Mouse (Mus musculus) lung, adult 2 months (tissue): ENCODE results near the gene Prss35. TPM values are rescaled to one million over a fixed set of nuclear protein-coding genes. Genes with fewer than 3 reads are reported as not detected.

Experiments used
- DNase-seq: peaks from one replicate; pipeline ENCODE4 v3.0.0; 2022
- H3K4me1 ChIP-seq: fragments of 200-500 bp; 2 replicates; pipeline ENCODE4 v1.6.1; 2011; ENCODE audit warnings: low read length; ENCODE audit not compliant: control insufficient read depth, insufficient read depth
- H3K4me3 ChIP-seq: fragments of 200-500 bp; replicated peaks from 2 replicates; pipeline ENCODE3; 2011; ENCODE audit warnings: low read depth, mild to moderate bottlenecking, control low read depth, low read length; ENCODE audit errors: extremely low read depth
- CTCF ChIP-seq: fragments of 200-500 bp; IDR thresholded peaks from 2 replicates; pipeline ENCODE4 v1.5.1; 2011; ENCODE audit warnings: mild to moderate bottlenecking, low read length, control low read depth; ENCODE audit not compliant: insufficient read depth
- POLR2A ChIP-seq: fragments of 200-500 bp; IDR thresholded peaks from 2 replicates; pipeline ENCODE4 v1.6.1; 2011; ENCODE audit warnings: low read depth, mild to moderate bottlenecking, control low read depth, low read length, borderline replicate concordance; ENCODE audit errors: extremely low read depth
- WGBS: fragments of 180-500 bp; shearing (Covaris S2); methylation state at CpG from one replicate; pipeline ENCODE4 v1.1.7; 2018; 5-methylcytosine and 5-hydroxymethylcytosine counted together
- polyA plus RNA-seq: library from polyadenylated mRNA; depleted of rRNA; stranded (reverse); fragments of >200 nt; gene quantifications from 2 replicates; pipeline ENCODE4 v1.2.3, GENCODE M21; 2012; rRNA removed

Gene Prss35
- polyA plus RNA-seq, 1 experiment: 1.0 TPM

GRCm38 (mm10) chr9:86791927-86792326 is 48.5 kb downstream of the Prss35 start:
- 58% methylated on average over 7 of the region's 7 CpGs for WGBS
- TF ChIP-seq CTCF: no peak
- no peak for TF ChIP-seq POLR2A
- no peak overlapping the region for H3K4me3 ChIP-seq
- DNase-seq: no peak
- no peaks in the 10 kb centered on the region for H3K4me1 ChIP-seq

GRCm38 (mm10) chr9:86795236-86795635 is 51.8 kb downstream of the Prss35 start:
- no peaks in the 10 kb centered on the region for H3K4me1 ChIP-seq
- no peak overlapping the region for H3K4me3 ChIP-seq
- no peak for DNase-seq
- WGBS: 62% methylated on average over 3 of the region's 3 CpGs
- TF ChIP-seq POLR2A: no peak
- no peak for TF ChIP-seq CTCF

- Histone ChIP-seq H3K4me3 (no peak overlapping the region), H3K4me1 (no peaks in the 10 kb centered on the region)
- WGBS: 84% methylated on average over 4 of the region's 4 CpGs
- no peak for DNase-seq
- TF ChIP-seq POLR2A (no peak), CTCF (no peak)
These were observed 54.1 kb downstream of the Prss35 start for GRCm38 (mm10) chr9:86797553-86797952.

- no peaks in the 10 kb centered on the region for H3K4me1 ChIP-seq
- TF ChIP-seq CTCF (no peak), POLR2A (no peak)
- DNase-seq: no peak
- 87% methylated on average over 5 of the region's 5 CpGs for WGBS
- H3K4me3 ChIP-seq: no peak overlapping the region
These were observed 54.7 kb downstream of the Prss35 start for GRCm38 (mm10) chr9:86798129-86798528.

DNA sequence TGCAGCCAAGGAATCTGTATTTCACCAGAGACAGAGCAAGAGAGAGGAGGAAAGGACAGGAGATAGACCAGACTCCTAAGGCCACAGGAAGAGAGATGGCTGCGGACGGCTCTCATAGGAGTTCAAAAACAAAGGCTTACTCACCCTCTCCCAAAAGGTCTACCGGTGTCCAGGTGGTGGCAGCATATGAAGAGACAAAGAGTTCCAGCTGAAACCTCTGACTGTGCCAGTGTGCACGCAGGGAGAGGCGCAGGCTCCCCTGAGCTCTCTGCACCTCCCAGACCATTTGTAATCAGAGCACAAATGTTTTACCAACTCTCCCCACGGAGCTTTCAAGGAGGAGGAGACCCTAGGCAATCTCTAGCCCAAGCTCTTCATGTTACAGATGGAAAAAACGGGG is 55.2 kb downstream of the Prss35 start:
- Histone ChIP-seq H3K4me3 (no peak overlapping the region), H3K4me1 (no peaks in the 10 kb centered on the region)
- TF ChIP-seq POLR2A: no peak
- no peak for TF ChIP-seq CTCF
- DNase-seq: no peak
- WGBS: 50% methylated on average over 7 of the region's 7 CpGs

GRCm38 (mm10) chr9:86799099-86799498 is 55.6 kb downstream of the Prss35 start:
- DNase-seq: no peak
- 79% methylated on average over 7 of the region's 7 CpGs for WGBS
- TF ChIP-seq POLR2A (no peak), CTCF (no peak)
- Histone ChIP-seq H3K4me3 (no peak overlapping the region), H3K4me1 (no peaks in the 10 kb centered on the region)

DNA sequence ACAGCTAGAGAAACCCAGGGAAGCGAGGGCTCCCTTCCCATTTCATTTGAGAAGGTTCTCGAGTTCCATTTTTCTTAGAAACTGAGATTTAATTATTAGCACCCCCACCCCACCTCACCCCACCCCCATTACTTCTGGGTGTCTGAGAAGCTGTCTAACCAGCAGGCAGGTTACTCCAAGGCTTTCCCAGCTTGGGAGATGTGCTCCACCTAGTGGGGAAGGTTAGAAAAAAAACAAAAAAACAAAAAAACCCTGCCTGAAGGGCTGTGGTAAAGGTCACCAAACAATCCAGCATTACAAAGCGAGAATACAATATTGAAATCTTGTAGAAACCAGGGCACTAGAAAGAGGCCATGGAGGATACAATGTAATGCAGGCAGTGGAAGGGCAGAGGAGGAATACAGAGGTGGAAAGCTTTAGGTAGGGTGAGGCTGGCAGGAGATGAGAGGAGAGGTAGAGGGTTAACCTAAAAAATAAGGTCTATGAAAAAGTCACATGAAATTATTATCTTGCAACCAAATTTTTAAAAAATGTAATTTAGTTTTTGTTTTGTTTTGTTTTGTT is 57.2 kb downstream of the Prss35 start:
- WGBS: 24% methylated on average over 3 of the region's 3 CpGs
- no peak overlapping the region for H3K4me3 ChIP-seq
- H3K4me1 ChIP-seq: no peaks in the 10 kb centered on the region
- no peak for DNase-seq
- TF ChIP-seq POLR2A (no peak), CTCF (no peak)

Other genes starting within 250 kb of the Prss35 start
- gene Pgm3, start 171.8 kb upstream of the Prss35 start, polyA plus RNA-seq: 4.4 and 7.7 TPM in 2 replicates
- 1.0 and 2.2 TPM in 2 replicates for gene Rwdd2a, start 171.7 kb upstream of the Prss35 start, polyA plus RNA-seq
- 33.8 and 62.8 TPM in 2 replicates for gene Me1, start 47.7 kb upstream of the Prss35 start, polyA plus RNA-seq
- gene Snap91, start 137.0 kb downstream of the Prss35 start, polyA plus RNA-seq: 0.18 and 0.20 TPM in 2 replicates